Mouse (Mus musculus): Measurements from ENCODE around the gene Snx10.
A peak's percentile ranks its signal among the peaks of the same experiment; 100 is the strongest.

Gene Snx10

DNA sequence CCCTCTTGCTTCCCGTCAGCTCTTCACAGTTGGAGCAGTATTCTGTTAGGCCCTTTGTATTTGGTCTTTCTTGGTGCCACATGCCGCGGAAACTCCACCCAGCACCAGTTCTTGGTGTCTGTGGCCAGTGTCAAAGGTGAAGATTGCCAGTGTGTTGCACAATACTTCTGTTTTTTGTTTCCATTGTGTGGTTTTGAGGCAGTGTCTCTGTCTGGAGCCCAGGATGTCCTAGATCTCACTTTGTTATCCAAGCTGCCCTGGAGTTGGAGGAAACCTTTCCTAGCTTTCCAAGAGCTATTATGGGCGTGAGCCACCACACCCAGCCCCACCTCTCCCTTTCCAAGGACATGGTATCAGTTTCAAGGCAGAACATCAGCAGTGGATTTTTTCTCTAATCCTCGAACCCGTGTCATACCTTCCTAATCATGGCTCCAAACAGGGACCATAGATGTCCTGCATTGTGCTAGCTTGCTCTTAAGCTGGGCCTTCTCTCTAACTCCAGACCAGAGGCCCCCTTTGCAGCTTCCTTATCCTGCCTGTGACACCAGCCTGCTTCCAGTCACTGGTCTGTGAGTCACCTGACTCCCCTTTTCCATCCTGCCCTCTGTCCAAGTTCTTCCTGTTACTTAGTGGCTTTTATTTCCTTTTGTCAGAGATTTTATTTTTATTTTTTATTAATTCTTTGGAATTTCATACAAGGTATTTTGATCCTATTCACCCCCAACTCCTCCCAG is 9.9 kb downstream of the Snx10 start:
- no peak for DNase-seq (ENCODE audit: low spot score in 2 of 2)

DNA sequence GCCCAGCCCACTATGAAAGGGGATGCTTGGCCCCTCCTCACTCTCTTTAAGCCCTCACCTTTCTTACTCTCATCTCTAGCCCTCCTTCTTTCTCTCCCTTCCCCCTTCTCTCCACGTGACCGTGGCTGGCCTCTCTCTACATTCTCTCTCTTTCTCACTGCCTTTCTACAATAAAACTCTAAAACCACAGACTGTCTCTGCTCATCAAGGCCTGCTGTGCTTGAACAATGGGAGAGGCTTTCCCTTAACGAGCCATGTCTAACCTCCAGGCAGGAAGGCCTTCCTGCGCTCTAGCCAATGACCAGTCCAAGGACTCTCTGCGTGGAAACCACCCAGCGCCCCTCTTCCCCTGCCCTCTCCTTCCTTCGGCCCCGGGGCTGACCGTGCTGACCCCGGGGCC is 11.9 kb downstream of the Snx10 start:
- no peak for DNase-seq (ENCODE audit: low spot score in 2 of 2)

DNA sequence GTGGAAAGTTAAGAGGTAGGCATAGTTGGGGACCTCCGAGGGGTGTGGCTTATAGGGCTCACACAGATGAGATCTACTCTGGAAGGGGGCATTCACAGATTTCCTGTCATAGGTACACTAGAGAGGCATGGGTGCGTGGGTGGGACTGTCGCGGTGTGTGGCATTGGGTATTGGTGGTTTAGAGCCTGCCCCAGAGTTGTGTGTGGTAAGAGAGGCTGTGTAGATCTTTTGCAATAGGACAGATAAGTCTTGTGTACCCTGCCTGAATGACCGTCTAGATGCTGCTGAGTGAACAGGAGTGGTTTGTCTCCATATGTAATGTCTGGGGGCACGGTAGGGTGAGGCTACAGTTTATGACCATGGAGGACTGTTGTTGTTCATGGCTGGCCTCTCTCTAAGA is 16.8 kb downstream of the Snx10 start:
- no peak for DNase-seq (ENCODE audit: low spot score in 2 of 2)

DNA sequence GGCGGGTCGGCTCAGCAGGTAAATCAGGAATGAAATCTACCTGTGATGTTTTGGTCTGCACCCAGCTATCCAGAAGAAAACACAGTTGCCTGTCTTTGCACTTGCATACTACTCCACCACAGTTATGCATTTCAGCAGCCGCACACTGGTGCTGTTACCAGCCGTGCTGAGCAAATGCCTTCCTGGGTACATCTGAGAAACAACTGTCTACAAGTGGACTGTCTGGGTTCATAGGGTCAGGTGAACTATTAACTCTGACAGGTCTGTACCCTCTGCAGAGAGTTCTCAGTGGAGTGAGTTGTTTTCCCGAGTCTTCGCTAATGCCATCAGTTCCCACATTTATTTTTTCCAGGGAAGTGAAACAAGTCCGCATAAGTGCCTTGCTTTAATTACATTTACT is 17.7 kb downstream of the Snx10 start:
- no peak for DNase-seq (ENCODE audit: low spot score in 2 of 2)

DNA sequence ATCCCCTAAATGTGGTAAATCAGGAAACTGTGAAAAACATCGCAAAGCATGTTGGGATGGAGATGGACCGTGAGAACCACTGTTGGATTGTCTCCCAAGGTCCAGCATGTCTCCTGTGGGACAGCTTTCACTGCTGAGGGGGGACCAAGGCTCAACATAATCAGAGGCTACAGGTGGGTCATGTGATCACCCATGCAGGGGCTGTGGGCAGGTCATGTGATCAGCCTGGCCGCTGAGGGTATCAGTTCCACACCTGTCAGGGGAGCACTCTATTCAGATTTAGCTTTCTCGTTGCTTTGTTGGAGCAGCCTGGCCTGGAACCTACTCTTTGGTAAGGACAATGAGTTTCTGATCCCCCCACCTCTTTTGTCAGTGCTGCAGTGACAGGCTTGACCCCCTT is 18.4 kb downstream of the Snx10 start:
- no peak for DNase-seq (ENCODE audit: low spot score in 2 of 2)

DNA sequence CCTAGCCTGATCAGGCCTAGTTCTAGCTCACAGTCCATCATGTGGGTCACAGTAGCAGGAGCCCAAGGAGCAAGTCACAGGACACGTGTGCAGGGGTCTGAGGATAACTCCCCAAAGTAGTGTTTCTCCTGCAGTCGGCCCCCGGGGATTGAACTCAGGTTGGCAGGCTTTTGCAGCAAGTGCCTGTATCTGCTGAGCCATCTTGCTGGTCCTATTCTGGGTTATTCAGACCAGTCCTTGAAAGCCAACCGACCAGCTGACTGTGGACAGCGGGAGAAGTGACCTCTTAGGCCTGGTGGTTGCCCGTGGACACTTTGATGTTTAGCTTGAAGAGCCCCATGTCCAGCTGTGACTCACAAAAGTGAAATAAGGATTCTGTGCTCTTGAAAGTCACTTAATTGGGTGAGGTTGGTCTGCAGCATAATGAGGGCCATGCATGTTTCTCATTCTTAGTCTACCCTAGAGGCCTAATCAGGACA is 20.0 kb downstream of the Snx10 start:
- DNase-seq (ENCODE audit: low spot score in 2 of 2): no peak

DNA sequence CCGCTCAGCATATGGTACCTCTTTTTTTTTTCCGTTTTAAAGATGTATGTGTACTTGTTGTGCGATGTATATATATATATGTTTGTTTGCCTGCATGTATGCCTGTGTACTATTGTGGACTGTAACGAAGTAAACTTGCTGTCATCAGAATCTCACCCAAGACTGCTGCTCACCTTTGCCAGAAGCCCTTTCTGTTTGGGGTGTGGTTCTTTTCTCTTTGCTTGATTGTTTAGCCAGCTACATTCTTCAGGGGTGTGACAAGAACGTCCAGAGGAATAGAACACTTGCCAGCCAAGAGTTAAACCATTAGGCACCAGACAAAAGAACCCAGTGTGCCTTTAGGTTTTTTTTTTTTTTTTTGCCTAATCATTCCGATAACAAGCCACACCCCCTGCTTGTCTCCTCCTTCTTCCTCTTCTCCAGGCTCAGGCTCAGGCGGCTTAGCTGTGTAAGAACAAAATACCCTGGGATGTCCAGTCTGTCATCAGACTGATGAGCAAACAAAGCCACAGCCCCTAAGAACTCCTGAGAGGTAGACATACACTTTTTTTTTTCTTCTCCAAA is 20.5 kb downstream of the Snx10 start:
- DNase-seq (ENCODE audit: low spot score in 2 of 2): no peak

DNA sequence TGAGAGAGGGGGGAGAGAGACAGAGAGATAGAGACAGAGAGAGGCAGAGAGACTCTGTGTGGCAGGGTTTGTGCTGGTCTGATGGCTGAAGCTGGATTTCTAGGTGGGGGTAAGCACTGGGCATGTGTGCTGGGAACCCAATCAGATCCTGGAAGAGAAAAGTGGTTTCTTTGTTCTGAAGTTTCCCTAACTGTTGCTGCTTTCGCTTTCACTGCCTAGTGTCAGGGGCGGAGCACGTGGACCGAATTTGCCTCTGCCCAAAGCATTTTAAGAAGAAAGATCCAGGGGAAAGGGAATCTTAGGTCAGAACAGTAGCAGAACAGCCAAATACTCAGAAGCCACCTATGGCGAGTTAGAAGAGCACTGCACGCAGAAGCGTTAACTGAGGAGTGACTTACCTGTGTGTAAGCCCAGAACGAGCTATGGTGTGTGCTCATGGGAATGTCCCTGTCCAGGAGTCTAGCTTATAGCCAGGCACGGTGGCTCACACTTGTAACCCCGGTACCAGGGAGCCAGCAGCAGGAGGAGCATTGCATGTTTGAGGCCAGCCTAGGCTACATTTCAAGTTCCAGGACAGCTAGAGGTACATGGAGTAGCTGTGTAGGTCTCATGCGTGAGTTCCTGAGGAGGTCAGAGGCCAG is 21.6 kb downstream of the Snx10 start:
- no peak for DNase-seq (ENCODE audit: low spot score in 2 of 2)

DNA sequence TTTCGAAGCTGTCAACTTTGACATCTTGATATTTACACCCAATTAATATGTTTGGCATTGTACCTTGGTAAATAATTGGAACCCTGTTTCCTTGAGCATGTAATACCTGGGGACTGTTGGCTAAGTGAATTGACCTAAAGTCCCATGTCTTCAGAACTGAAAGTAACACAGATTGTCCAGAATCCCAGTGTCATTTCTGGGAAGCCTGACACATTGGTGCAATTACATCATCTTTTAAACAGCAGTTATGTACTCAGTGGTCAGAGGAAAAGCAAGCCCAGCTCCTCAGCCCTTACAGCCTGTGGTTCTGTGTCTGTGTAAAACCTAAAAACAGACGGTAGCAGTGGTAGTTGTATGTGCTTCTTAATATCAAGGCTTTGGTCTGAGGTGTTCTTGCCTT is 22.4 kb downstream of the Snx10 start:
- no peak for DNase-seq (ENCODE audit: low spot score in 2 of 2)

DNA sequence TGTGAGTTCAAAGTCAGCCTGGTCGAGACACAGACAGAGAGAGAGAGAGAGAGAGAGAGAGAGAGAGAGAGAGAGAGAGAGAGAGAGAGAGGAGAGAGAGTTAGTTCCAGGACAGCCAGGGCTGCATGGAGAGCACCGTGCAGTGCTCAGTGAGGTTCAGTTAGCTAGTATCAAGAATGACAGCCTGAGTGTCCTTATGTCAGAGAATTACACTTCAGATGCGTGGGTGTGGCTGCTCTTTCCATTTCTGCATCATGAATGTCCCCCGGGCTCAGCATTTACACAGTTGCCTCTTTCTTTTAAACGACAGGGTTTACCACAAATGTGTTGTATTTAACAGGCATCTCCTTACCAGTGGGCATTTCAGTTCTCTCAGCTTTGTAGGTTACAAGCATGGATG is 25.1 kb downstream of the Snx10 start:
- DNase-seq (ENCODE audit: low spot score in 2 of 2): no peak

DNA sequence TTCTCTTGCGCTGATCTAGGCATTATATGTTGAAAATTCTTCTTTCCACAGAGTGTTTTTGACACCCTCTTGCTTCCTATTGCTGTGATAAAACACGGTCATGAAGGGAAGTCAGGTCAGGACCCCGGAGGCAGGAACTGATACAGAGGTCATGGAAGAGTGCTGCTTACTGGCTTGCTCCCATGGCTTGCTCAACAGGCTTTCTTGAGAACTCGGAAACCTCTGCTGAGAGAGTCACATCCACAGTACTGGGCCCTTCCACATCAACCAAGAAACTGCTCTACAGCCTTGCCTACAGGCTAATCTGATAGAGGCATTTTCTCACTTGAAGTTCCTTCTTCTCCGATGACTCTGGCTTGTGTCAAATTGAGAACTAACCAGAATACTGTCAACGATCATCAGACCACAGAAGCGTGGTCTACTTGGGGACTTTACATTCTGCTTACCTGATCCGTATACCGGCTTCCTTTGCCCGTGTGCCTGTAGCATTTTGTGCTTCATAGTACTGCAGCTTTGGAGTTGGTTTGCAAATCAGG is 27.6 kb downstream of the Snx10 start:
- no peak for DNase-seq (ENCODE audit: low spot score in 2 of 2)

DNA sequence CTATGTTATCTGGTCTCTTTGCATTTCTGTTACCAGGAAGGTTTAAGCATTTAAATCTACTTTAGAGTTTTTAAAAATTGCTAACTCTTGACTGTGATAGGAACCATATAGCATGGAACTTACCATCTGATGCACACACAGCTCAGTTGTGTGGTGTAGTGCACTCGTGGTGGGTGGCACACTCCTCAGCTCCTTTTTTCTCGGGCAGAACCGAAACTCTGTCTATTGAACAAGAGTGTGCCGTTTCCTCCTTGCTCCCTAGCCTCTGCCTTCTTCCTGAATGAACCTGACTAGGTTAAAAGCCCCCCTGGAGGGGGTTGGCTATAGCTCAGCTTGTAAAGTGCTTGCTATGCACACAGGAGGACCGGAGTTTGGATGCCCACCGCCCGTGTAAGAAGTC is 32.9 kb downstream of the Snx10 start:
- no peak for DNase-seq (ENCODE audit: low spot score in 2 of 2)

DNA sequence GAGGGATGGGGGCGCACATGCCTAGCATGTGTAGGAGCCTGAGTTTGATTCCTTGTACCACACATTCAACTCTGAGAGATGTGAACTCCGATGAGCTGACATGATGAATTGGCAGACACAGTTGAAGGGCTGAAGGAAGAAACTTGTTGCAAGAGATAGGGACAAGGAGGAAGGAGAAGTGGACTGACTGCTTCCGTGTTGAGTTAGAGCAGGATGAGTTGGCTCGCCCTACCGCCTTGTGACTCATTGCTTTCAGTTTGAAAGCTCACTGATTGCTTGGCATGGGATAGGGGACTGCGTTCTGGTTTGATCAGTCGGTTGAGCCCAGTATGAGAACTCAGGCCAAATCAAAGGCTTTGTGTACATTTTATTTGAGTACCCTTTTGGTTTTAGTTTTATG is 34.6 kb downstream of the Snx10 start:
- DNase-seq (ENCODE audit: low spot score in 2 of 2): no peak

DNA sequence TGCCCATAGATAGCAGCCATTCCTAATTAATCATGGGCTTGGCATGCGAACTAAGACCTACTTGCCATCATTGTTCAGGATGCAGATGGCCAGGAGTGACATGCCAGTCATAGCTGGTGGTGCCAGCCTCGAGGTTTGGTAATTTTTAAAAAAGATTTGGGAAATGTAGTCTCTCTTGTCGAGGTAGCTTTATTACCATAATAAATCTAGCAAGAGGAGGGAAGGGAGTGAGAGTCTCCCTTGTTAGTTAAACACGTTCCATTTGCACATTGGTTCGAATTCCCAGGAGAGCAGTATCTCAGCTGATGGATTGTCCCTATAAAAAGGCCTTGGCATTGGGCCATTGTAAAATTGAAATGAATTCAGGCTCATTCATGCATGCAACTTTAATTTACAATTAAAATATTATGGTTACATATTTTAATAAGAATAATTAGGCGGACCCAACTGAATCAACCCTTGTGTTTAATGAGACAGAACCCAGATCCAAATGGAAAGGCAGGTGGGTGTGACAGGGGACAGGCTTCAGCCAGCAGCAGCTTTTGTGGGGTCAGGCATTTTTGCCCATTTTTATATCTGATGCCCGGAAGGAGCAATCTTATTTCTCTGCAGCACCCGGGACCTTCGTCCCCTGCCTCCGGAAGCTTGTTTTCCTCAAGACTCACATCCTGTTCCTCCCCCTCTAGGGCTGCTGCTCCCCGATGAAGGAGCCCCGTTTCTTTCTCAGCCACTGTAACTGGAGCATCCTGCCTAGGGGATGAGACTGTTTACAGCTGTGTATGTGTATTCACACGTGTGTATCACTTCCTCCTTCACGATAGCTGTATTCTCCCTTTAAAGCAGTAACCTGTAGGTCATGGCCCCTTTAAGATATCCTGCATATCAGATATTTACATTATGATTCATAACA is 43.3 kb downstream of the Snx10 start:
- DNase-seq (ENCODE audit: low spot score in 2 of 2): no peak

DNA sequence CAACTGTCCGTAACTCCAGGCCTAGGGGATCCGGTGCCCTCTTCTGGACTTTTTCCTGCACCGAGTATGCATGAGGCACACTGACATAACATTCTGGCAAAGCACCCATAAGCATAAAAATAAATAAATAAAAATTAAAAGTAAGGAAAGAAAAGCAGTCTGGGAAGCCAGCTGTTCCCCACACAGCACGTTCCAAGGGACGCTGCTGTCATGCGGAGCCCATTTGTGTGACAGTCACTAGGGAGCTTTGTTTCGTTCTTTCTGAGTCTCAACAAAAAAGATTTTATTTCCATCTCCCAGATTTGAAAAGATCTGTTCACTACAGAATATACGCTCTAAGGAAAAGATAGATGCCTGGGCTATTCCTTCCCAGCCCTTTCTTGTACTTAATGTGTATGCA is 45.4 kb downstream of the Snx10 start:
- no peak for DNase-seq (ENCODE audit: low spot score in 2 of 2)

DNA sequence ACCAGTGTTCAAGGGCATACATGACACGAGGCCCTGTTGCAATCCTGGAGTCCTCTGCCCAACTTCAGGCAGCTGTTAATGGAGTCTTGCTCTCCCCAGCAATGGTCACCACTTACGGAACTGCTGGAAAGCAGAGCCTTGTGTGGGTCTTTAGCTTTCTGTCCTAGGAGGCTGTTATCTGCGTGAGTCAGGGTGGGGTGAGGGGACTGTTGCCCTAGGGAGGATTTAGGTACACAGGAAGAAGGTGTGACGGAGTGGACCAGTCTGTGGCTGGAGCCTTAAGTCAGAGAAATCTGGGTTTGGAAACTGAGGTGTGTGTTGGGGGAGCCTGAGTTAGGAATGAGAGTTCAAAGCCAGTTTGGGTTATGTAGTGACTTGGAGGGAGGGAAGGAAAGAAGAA is 49.4 kb downstream of the Snx10 start:
- no peak for DNase-seq (ENCODE audit: low spot score in 2 of 2)

DNA sequence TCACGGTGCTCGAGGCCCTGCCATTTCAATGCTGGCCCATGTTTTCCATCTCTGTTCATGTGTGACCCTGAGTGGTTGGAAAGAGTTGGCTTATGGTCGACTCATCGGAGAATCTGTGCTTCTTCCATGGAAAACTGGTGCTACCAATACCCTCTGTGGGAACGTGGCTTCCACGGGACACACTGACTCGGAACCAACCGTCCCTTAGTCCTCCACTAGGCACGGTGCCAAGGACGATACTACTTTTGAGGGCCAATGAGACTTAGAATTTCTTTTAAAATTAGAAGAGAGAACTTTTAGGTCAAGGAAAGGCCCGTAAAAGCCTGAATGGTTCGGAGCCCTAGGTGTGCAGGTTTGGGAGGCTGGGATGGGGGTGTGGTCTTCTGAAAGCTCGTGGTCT is 50.4 kb downstream of the Snx10 start:
- no peak for DNase-seq (ENCODE audit: low spot score in 2 of 2)

DNA sequence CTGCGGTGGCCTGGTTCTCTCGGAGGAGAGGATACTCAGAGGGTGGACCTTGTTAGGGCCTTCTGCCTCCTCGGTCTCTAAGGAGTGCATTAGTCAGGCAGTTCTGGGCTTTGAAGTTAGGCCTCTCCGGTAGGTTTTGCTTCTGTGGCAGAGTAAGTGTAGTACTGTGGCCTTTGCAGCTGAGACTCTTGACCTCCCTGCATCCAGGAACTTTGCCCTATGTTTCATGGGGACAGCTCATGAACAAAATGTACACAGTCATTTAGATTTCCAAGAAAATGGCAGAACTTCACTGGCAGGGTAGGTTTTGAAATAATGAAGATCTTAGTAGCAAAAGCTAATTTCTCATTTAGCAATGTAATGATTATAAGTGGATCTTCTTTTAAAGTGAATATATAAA is 54.7 kb downstream of the Snx10 start:
- no peak for DNase-seq (ENCODE audit: low spot score in 2 of 2)

DNA sequence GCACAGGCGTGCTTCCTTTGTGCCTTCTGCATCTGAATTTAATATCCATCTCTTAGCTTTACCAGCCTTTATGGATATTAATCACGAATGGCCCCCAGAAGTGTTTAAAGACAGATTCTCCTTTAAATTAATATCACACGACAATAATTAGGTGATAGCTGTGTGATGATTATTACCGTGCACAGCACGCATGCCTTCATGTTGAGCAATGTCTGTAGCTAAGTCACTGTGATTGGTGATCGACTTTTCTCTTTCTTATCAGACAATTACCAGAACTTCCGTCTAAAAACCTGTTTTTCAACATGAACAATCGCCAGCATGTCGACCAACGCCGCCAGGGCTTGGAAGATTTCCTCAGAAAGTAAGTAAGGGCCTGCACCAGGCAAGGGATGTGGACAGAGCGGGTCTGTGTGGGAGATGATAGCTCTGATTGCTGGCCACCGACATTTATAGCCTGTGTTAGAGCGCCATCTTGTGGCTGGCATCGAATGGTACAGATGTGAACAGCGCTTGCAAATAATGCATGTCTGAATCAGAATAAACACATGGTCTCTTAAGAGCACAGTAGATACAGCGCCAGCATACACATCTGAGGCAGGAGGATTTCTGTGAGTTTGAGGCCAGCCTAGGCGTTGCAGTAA is 56.5 kb downstream of the Snx10 start:
- peak; percentile 70 to 90 for DNase-seq (ENCODE audit: low spot score in 2 of 2)

DNA sequence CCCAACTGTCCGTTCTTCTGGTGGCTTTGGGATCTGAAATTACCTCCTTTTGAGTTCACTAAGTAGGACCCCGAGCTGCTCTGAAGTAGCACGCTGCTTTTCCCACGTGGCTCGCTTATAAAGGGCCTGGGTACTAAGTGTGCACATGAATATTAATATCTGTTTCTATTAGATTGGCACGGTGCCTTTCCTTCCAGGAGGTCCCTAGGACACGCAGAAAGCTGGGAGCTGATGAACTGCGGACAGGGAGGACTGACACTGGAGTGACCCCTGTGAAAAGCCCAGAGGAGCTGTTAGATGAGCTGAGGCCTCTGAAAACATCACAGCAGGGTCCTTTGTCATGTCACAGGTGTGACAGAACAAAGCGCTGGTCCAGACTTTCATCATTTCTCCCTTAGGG is 57.7 kb downstream of the Snx10 start:
- no peak for DNase-seq (ENCODE audit: low spot score in 2 of 2)

DNA sequence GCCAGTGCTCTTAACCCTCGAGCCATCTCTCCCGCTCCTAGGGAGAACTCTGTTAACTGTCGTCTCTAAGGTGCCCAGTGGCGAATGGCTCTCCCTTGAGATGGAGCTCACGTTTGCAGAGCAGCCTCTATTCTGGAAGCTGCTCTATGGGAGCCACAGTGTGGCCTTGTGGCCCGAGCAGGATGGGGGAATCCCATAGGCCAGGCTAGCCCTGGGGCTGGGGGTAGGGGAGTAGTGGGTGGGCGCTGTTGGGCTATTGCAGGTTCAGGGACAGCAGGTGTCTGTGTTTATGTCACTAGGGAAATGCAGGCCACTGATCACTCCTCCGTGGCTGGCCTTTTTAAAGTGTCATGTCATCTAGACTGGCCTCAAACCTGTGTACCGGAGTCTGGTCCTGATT is 58.4 kb downstream of the Snx10 start:
- DNase-seq (ENCODE audit: low spot score in 2 of 2): no peak

DNA sequence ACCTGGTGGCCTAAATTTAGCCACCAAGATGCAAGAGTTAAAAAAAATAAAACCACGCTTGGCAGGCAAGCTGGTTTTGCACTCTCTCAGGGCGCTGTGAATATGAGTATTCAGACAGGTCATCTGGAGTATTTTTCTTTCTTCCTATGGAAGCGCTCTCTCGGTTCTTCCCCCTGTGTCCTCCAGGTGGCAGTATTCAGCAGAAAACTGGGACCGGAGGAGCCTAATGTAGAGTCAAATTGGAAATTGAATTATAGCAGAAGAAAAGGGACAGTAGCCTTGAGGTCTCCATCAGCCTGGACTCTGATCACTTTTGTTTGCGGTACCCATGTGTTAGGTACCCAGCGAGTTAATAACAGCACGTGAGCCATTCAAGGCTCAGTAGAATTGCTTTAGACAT is 62.3 kb downstream of the Snx10 start:
- DNase-seq (ENCODE audit: low spot score in 2 of 2): peak in 1 of 2 experiments; percentile 36
